Mouse (Mus musculus) forebrain, postnatal 0 days (tissue): ENCODE results near the gene Ipmk. TPM values are rescaled to one million over a fixed set of nuclear protein-coding genes. Genes with fewer than 3 reads are reported as not detected.
A peak's percentile ranks its signal among the peaks of the same experiment; 100 is the strongest.

Experiments used
- ATAC-seq: fragments of 200-750 bp; cut with Nextera tagmentation; 2 replicates; pipeline ENCODE4 v1.8.0; 2017; ENCODE audit warnings: mild to moderate bottlenecking, moderate library complexity
- DNase-seq: peaks from one replicate; pipeline ENCODE4 v3.0.0-alpha.2; 2015
- H3K27ac ChIP-seq: fragments of 300-500 bp; sonication (generic); 2 replicates; pipeline ENCODE4 v1.5.1; 2014; ENCODE audit warnings: low read depth, mild to moderate bottlenecking, antibody characterized with exemption, low read length, moderate library complexity, mixed read lengths
- H3K27me3 ChIP-seq: fragments of 300-500 bp; sonication (generic); 2 replicates; pipeline ENCODE4 v1.6.1; 2014; ENCODE audit warnings: mild to moderate bottlenecking, low read length, mixed read lengths; ENCODE audit not compliant: insufficient read depth
- H3K36me3 ChIP-seq: fragments of 300-500 bp; sonication (generic); 2 replicates; pipeline ENCODE4 v1.6.1; 2014; ENCODE audit warnings: mild to moderate bottlenecking, moderate library complexity; ENCODE audit not compliant: insufficient read depth
- H3K4me1 ChIP-seq: fragments of 300-500 bp; sonication (generic); 2 replicates; pipeline ENCODE4 v1.6.1; 2014; ENCODE audit warnings: antibody characterized with exemption; ENCODE audit not compliant: insufficient read depth
- H3K4me2 ChIP-seq: fragments of 300-500 bp; sonication (generic); 2 replicates; pipeline ENCODE4 v1.6.1; 2014; ENCODE audit warnings: low read depth, mild to moderate bottlenecking, moderate library complexity
- H3K4me3 ChIP-seq: fragments of 300-500 bp; sonication (generic); 2 replicates; pipeline ENCODE4 v1.5.1; 2014; ENCODE audit warnings: low read depth, low read length, mixed read lengths
- H3K9ac ChIP-seq: fragments of 300-500 bp; sonication (generic); 2 replicates; pipeline ENCODE4 v1.6.1; 2014; ENCODE audit warnings: mild to moderate bottlenecking
- H3K9me3 ChIP-seq: fragments of 300-500 bp; sonication (generic); 2 replicates; pipeline ENCODE4 v1.6.1; 2016; ENCODE audit warnings: low read length
- CTCF ChIP-seq: sonication (generic); IDR thresholded peaks from 2 replicates; pipeline ENCODE4 v1.5.1; 2016; ENCODE audit warnings: antibody characterized with exemption, control low read depth, low read depth
- WGBS: fragments of 180-500 bp; shearing (Covaris S2); extraction: QIAGEN DNeasy Blood & Tissue Kit; methylation state at CpG from one replicate; pipeline ENCODE4 v1.1.7; 2014; 5-methylcytosine and 5-hydroxymethylcytosine counted together
- polyA plus RNA-seq: library from polyadenylated mRNA; unstranded; fragments of >200 nt; fragmentation: Nextera tagmentation; extraction: Ambion mirVana; gene quantifications from 2 replicates; pipeline ENCODE4 v1.2.1, GENCODE M21; 2015
- total RNA-seq: library from RNA; depleted of rRNA; stranded (reverse); fragments of >200 nt; gene quantifications from 2 replicates; pipeline ENCODE4 v1.2.3, GENCODE M21; 2014

Gene Ipmk
- total and polyA plus RNA-seq, 2 experiments from 2014 or later = 12.5 to 26.1 TPM

DNA sequence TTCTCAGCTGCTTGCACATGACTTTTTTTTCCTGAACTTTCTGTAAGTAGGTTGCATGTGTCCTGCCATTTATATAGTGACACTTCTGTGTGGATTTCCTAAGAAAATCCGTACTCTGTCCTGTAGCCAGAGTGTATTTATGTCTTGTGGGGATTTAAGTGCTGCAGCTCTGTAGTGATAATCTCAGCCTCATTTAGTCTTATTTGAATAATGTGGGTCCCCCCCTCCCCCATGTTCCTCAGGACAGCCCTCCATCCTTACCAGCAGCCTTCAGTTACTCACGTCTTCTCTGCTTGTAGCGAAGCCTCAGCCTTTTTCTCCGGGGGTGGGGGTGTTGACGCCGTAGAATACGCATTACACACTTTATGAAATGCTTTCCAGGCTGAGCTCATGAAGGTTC lies 3.7 kb downstream of the Ipmk start:
- H3K27ac ChIP-seq = no peak overlapping the region
- H3K9ac ChIP-seq = no peak overlapping the region
- H3K36me3 ChIP-seq = 0 out of 2 replicates have a peak, but pooled peaks cover 2% of the 10 kb centered on the region
- 90% methylated on average over 7 of the region's 7 CpGs for WGBS
- H3K4me3 ChIP-seq = no peak overlapping the region
- H3K27me3 ChIP-seq = no peaks in the 10 kb centered on the region
- H3K4me2 ChIP-seq = no peak overlapping the region
- H3K9me3 ChIP-seq = no peaks in the 10 kb centered on the region
- DNase-seq = no peak
- TF ChIP-seq CTCF = no peak
- no peak for ATAC-seq
- H3K4me1 ChIP-seq = peaks cover 12% of the 10 kb centered on the region; the same call in 1 of the 2 replicates

DNA sequence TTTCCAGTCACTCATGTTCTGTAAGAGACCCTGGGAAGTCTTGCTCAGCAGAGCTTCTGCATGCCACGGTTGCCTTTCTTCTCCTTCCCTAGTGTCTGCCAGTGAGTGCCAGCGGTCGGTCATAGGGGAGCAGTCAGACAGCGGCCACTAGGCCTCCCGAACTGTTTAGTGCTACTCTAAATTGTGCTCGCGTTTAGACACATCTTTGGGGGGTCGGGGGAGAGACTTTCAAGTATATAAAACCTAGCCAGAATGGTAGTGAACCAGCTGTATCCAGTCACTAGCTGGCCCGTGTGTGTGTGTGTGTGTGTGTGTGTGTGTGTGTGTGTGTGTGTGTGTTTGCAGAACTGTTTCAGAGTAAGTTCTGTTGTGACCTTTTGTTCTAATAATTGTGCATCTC lies 6.3 kb downstream of the Ipmk start:
- H3K27me3 ChIP-seq = no peaks in the 10 kb centered on the region
- H3K27ac ChIP-seq = no peak overlapping the region
- no peak for TF ChIP-seq CTCF
- no peak overlapping the region for H3K4me3 ChIP-seq
- no peak for DNase-seq
- H3K9ac ChIP-seq = no peak overlapping the region
- peaks cover 9% of the 10 kb centered on the region; the same call in 1 of the 2 replicates for H3K4me1 ChIP-seq
- no peaks in the 10 kb centered on the region for H3K9me3 ChIP-seq
- no peak overlapping the region for H3K4me2 ChIP-seq
- whole genome bisulfite sequencing = 82% methylated on average over 9 of the region's 9 CpGs
- H3K36me3 ChIP-seq = 0 out of 2 replicates have a peak, but pooled peaks cover 2% of the 10 kb centered on the region
- no peak for ATAC-seq

DNA sequence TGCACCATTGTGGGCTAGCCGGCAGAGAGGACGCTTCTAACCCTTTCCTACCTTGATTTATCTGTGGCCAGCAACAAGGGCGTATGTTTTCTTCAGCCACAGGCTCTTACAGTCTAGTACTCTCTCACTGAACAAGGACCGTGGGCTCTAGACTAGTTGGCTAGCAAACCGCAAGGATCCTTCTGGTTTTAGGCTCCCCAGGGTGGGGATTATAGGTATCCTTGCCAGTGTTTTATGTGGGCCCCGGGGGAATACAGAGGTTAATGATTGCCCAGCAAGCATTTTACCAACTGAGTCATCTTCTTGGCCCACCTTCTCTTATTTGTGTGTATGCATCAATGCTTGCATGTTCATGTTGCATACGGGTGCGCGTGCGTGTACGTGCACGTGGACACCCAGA lies 7.4 kb downstream of the Ipmk start:
- H3K9me3 ChIP-seq = no peaks in the 10 kb centered on the region
- no peak for DNase-seq
- no peak for ATAC-seq
- H3K4me2 ChIP-seq = no peak overlapping the region
- 0 out of 2 replicates have a peak, but pooled peaks cover 2% of the 10 kb centered on the region for H3K36me3 ChIP-seq
- no peak overlapping the region for H3K9ac ChIP-seq
- TF ChIP-seq CTCF = no peak
- no peak overlapping the region for H3K4me3 ChIP-seq
- no peak overlapping the region for H3K27ac ChIP-seq
- WGBS = 89% methylated on average over 12 of the region's 12 CpGs
- no peaks in the 10 kb centered on the region for H3K27me3 ChIP-seq
- H3K4me1 ChIP-seq = no peaks in the 10 kb centered on the region

DNA sequence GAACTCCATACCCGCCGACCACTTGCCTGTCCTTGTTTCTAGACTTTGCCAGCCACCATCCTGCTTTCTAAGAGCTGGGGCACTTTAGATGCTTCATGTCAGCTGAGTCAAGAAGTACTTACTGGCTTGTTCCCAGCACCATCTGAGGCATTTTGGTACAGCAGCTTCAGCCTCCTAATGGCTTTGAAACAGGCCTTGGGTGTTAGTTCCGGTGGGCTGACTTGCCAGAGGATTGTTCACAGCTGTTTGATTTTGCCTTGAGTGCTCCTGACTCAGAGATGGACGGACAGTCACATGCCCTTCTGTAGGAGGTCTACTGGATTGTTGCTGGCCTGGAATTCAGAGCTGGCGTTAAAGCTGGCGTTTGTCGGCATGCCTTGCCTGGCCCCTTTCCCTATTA lies 13.5 kb downstream of the Ipmk start:
- Histone ChIP-seq H3K27ac (no peak overlapping the region), H3K4me2 (no peak overlapping the region), H3K9ac (no peak overlapping the region), H3K4me1 (no peaks in the 10 kb centered on the region), H3K36me3 (0 out of 2 replicates have a peak, but pooled peaks cover 8% of the 10 kb centered on the region), H3K9me3 (no peaks in the 10 kb centered on the region), H3K27me3 (no peaks in the 10 kb centered on the region), H3K4me3 (no peak overlapping the region)
- TF ChIP-seq CTCF = no peak
- 77% methylated on average over 7 of the region's 7 CpGs for WGBS
- DNase-seq (no peak), ATAC-seq (no peak)

DNA sequence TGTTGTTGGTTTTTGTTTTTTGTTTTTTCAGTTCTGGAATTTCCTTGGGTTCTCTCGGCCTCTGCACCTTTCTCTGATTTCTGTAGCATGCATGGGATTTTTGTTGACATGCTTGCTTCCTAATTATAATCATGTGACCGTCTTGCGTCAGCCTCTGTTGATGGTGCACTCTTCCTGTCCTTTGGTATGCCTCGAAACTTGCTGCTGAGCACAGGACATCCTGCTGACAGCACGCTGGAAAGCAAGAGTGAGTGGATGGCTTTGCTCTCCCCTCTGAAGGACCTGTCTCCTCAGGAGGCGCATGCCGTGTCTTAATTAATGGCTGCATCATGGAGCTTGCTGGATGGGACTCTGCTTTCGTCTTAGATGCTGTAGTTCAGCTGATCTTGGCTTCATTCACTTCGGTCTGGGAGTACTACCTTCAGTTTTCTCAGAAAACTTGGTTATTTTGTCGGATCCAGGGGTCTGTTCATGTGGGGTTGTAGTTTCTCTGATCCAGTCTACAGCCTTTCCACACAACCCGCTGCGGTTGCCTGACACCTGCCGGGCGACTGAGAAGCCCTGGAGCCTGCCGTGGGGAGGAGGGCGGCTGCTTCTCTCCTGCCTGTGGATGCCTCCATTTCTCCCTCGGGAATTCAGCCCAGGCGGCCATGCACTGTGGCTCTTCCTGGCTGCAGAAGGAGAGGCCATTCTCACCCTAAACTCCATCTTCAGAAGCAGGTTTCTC lies 14.4 kb downstream of the Ipmk start:
- Histone ChIP-seq H3K4me3 (no peak overlapping the region), H3K4me1 (no peaks in the 10 kb centered on the region), H3K36me3 (peaks cover 12% of the 10 kb centered on the region; the same call in 1 of the 2 replicates), H3K9ac (no peak overlapping the region), H3K4me2 (peak overlapping the region; percentile 19; the same call in 1 of the 2 replicates), H3K9me3 (no peaks in the 10 kb centered on the region), H3K27me3 (no peaks in the 10 kb centered on the region), H3K27ac (no peak overlapping the region)
- DNase-seq (no peak), ATAC-seq (no peak)
- TF ChIP-seq CTCF = no peak
- 17% methylated on average over 18 of the region's 18 CpGs for WGBS

DNA sequence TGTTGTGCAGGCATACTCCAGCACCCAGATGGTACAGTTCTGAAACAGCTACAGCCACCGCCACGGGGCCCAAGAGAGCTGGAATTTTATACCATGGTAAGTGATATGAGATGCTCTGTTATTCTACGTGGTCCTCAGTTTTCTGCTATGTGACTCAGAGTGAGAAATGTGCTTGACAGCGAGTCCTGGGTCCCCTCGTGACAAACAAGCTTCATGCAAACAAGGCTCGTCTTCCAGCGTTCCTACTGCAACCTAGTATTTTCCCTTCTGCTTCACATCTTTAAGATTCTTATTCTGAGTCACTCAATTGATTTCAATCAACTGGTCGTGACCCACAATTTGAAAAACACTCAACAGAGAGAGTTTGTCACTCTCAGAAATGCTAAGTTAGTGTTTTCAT lies 15.9 kb downstream of the Ipmk start:
- no peak overlapping the region for H3K4me2 ChIP-seq
- H3K9ac ChIP-seq = no peak overlapping the region
- 63% methylated on average over 8 of the region's 8 CpGs for WGBS
- H3K4me3 ChIP-seq = no peak overlapping the region
- H3K27me3 ChIP-seq = no peaks in the 10 kb centered on the region
- no peak overlapping the region for H3K27ac ChIP-seq
- H3K36me3 ChIP-seq = peaks cover 20% of the 10 kb centered on the region
- TF ChIP-seq CTCF = no peak
- H3K4me1 ChIP-seq = no peaks in the 10 kb centered on the region
- DNase-seq (no peak), ATAC-seq (no peak)
- H3K9me3 ChIP-seq = no peaks in the 10 kb centered on the region

DNA sequence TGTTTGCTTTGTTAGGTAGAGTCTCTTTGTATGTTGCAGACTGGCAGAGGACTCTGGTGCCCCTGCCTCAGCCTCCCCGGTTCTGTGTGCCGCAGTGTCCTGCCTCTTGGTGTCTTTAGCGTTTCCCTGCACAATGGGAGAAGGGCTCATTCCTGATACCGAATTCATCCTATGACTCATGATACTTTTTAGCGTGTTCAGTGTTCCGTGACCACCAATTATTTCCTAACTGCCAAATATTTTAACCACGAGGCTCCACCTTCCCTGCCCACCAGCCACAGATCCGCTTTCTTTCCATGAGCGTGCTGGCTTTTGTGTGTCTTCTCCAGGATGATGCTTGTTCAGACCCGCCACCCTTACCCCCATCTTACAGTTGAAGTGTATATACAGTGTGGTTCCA lies 16.3 kb downstream of the Ipmk start:
- Histone ChIP-seq H3K4me1 (no peaks in the 10 kb centered on the region), H3K4me3 (no peak overlapping the region), H3K27ac (no peak overlapping the region), H3K36me3 (peaks cover 20% of the 10 kb centered on the region), H3K9me3 (no peaks in the 10 kb centered on the region), H3K4me2 (no peak overlapping the region), H3K9ac (no peak overlapping the region), H3K27me3 (no peaks in the 10 kb centered on the region)
- DNase-seq (no peak), ATAC-seq (no peak)
- WGBS = 83% methylated on average over 10 of the region's 10 CpGs
- no peak for TF ChIP-seq CTCF
